In the genomic region with DNA sequence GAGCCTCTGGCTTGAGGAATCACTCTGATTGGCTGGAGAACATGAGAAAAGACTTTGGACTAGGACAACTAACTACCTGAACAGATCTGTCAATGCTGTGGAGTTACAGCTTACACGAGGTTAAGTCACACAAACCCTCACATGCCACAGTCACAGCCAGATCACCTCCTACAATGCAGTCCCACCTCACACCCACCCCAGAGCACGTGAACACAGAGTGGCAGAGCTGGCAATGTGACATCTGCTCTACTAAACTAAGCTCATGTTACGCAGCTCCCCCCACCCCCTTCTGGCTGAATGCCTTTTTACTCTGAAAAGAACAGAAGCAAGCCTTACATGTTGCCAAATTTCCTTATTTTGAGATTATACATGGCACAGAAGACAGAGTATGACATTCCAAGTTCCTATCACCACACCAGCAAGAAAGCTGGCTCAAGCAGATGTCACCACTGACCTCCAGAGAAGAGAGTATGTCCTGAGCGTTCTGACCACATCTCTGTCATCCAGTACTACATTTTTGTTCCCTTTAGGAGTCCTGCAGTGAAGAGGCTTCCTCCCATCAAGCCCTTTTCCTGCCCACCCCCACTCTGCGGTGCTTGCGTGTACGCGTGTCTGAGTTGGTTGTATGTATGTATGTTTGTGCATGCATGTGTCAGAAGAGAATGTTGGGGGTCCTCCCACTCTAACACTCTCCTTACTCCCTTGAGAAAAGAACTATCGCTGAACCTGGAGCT, we compare ENCODE assay signal across 8 mouse cellular contexts. TPM values are rescaled to one million over a fixed set of nuclear protein-coding genes. Genes with fewer than 3 reads are reported as not detected.
DNase-seq lines count a peak whose midpoint lies in the region; ATAC-seq and TF ChIP-seq lines count a peak whose summit lies in the region.

No protein-coding gene starts in this region.

- H3K9me3 ChIP-seq in midbrain, postnatal 0 days (ENCODE audit: low read length) = no peaks in the 10 kb centered on the region
- no peaks in the 10 kb centered on the region for H3K9me3 ChIP-seq in neural tube, embryonic 15.5 days (replicated peaks)

- WGBS in midbrain, postnatal 0 days = 64% methylated on average over 9 of the region's 9 CpGs
- WGBS in neural tube, embryonic 15.5 days = 74% methylated on average over 9 of the region's 9 CpGs

- no peak overlapping the region for H3K9ac ChIP-seq in midbrain, postnatal 0 days (replicated peaks; ENCODE audit: low read length, poor library complexity, severe bottlenecking)
- no peak overlapping the region for H3K9ac ChIP-seq in neural tube, embryonic 15.5 days (replicated peaks)

- H3K4me2 ChIP-seq in midbrain, postnatal 0 days (ENCODE audit: low read depth, low read length, poor library complexity, severe bottlenecking) = no peak overlapping the region
- H3K4me2 ChIP-seq in neural tube, embryonic 15.5 days = no peak overlapping the region

- no peaks in the 10 kb centered on the region; the same call in 1 of the 2 replicates for H3K4me1 ChIP-seq in midbrain, postnatal 0 days (ENCODE audit: insufficient read depth, low read length)
- H3K4me1 ChIP-seq in neural tube, embryonic 15.5 days = peaks cover 7% of the 10 kb centered on the region; the same call in 1 of the 2 replicates

- H3K27me3 ChIP-seq in midbrain, postnatal 0 days (ENCODE audit: insufficient read depth, low read length) = no peaks in the 10 kb centered on the region
- no peaks in the 10 kb centered on the region for H3K27me3 ChIP-seq in neural tube, embryonic 15.5 days (replicated peaks)

- TF ChIP-seq CTCF in midbrain, postnatal 0 days (IDR thresholded peaks at IDR 0.05) = no peak

- DNase-seq in Muller cell, postnatal 12 days (ENCODE audit: inconsistent ontology term) = peak; percentile 17
- peak; percentile 75 for DNase-seq in adrenal gland, postnatal 10 days
- DNase-seq in kidney, adult 9 months = peak; percentile 61
- DNase-seq in left cerebral cortex, postnatal 36 days (ENCODE audit: low spot score in 2 of 2) = peak; percentile 58 to 64
- DNase-seq in midbrain, postnatal 0 days (ENCODE audit: low spot score) = peak; percentile 76
- DNase-seq in thymus, postnatal 36 days = no peak

- H3K36me3 ChIP-seq in midbrain, postnatal 0 days (ENCODE audit: insufficient read depth, low read length) = no peaks in the 10 kb centered on the region
- no peaks in the 10 kb centered on the region for H3K36me3 ChIP-seq in neural tube, embryonic 15.5 days

- intact Hi-C loops in left cerebral cortex, postnatal 36 days (cut with DNase I) = no loop called here

- H3K4me3 ChIP-seq in midbrain, postnatal 0 days (ENCODE audit: low read depth, low read length) = no peak overlapping the region
- no peak overlapping the region for H3K4me3 ChIP-seq in neural tube, embryonic 15.5 days (replicated peaks)

- no peak overlapping the region for H3K27ac ChIP-seq in midbrain, postnatal 0 days (ENCODE audit: low read depth, low read length)
- no peak overlapping the region for H3K27ac ChIP-seq in neural tube, embryonic 15.5 days (replicated peaks)

- ATAC-seq in granulocyte monocyte progenitor cell, adult 5-6 weeks (replicated peaks; ENCODE audit: poor library complexity, severe bottlenecking) = peak; percentile 28
- peak; percentile 22; the same call in 1 of the 2 replicates for ATAC-seq in midbrain, postnatal 0 days (ENCODE audit: low FRiP score)
- ATAC-seq in neural tube, embryonic 15.5 days (ENCODE audit: low FRiP score) = no peak

RNA-seq across cellular contexts. Expression of a gene that starts 9.4 kb away (rescaled TPM):
- 10 to 100 TPM; 30.3 to 30.7 TPM for total RNA-seq in adrenal gland, postnatal 10 days (2021)
- total RNA-seq in granulocyte monocyte progenitor cell, adult 5-6 weeks (2014; fragmentation: Nextera tagmentation) = 11.9 and 13.4 TPM in 2 replicates
- 10.6 TPM in 2 replicates for total RNA-seq in granulocyte monocyte progenitor cell, adult 5-6 weeks (2017)
- total RNA-seq in left cerebral cortex, postnatal 36 days (2021) = 10 to 100 TPM; 18.8 to 29.0 TPM
- total RNA-seq in midbrain, postnatal 0 days (2014; rRNA removed) = 26.5 and 35.0 TPM in 2 replicates
- 6.1 and 8.5 TPM in 2 replicates for polyA plus RNA-seq in midbrain, postnatal 0 days (2015; fragmentation: Nextera tagmentation; extraction: Ambion mirVana)
- polyA plus RNA-seq in neural tube, embryonic 15.5 days (2015; fragmentation: Nextera tagmentation; extraction: Ambion mirVana) = 9.3 and 9.9 TPM in 2 replicates

Comparison
In these comparisons a context has a peak if more than half of its experiments do, and no peak if none do; other contexts are left out.
1. DNase-seq: peak in Muller cell, postnatal 12 days (single experiment), adrenal gland, postnatal 10 days (single experiment), kidney, adult 9 months (single experiment), left cerebral cortex, postnatal 36 days (2 of 2) and midbrain, postnatal 0 days (single experiment); none in thymus, postnatal 36 days (0 of 2).